Mouse (Mus musculus) embryonic facial prominence, embryonic 15.5 days (tissue): ENCODE results near the gene Rnase12. TPM values are rescaled to one million over a fixed set of nuclear protein-coding genes. Genes with fewer than 3 reads are reported as not detected.
"Not testable (repeated sequence)": the region's sequence is repeated elsewhere in the genome, so short reads cannot be mapped to it uniquely, and the experiment has no call there.

Experiments
- ATAC-seq: fragments of 200-750 bp; cut with Nextera tagmentation; 2 replicates; pipeline ENCODE4 v1.8.0; 2017; ENCODE audit warnings: low read depth, moderate TSS enrichment; ENCODE audit not compliant: insufficient number of reproducible peaks, low FRiP score, low TSS enrichment
- H3K27ac ChIP-seq: fragments of 300-500 bp; sonication (generic); replicated peaks from 2 replicates; pipeline ENCODE4 v1.5.1; 2015; ENCODE audit warnings: mild to moderate bottlenecking, inconsistent platforms
- H3K27me3 ChIP-seq: fragments of 300-500 bp; sonication (generic); 2 replicates; pipeline ENCODE4 v1.6.1; 2015; ENCODE audit warnings: inconsistent platforms
- H3K36me3 ChIP-seq: fragments of 300-500 bp; sonication (generic); 2 replicates; pipeline ENCODE4 v1.6.1; 2015; ENCODE audit warnings: mild to moderate bottlenecking, inconsistent platforms
- H3K4me1 ChIP-seq: fragments of 300-500 bp; sonication (generic); 2 replicates; pipeline ENCODE4 v1.6.1; 2015; ENCODE audit warnings: inconsistent platforms
- H3K4me2 ChIP-seq: fragments of 300-500 bp; sonication (generic); replicated peaks from 2 replicates; pipeline ENCODE4 v1.6.1; 2015; ENCODE audit warnings: mild to moderate bottlenecking, inconsistent platforms
- H3K4me3 ChIP-seq: fragments of 300-500 bp; sonication (generic); replicated peaks from 2 replicates; pipeline ENCODE4 v1.5.1; 2015; ENCODE audit warnings: mild to moderate bottlenecking, inconsistent platforms
- H3K9ac ChIP-seq: fragments of 300-500 bp; sonication (generic); 2 replicates; pipeline ENCODE4 v1.6.1; 2015; ENCODE audit warnings: inconsistent platforms
- H3K9me3 ChIP-seq: fragments of 300-500 bp; sonication (generic); replicated peaks from 2 replicates; pipeline ENCODE4 v1.6.1; 2016; ENCODE audit warnings: inconsistent platforms
- WGBS: fragments of 180-500 bp; shearing (Covaris S2); methylation state at CpG from one replicate; pipeline ENCODE4 v1.1.7; 2015; 5-methylcytosine and 5-hydroxymethylcytosine counted together
- polyA plus RNA-seq: library from polyadenylated mRNA; unstranded; fragments of >200 nt; fragmentation: Nextera tagmentation; extraction: Ambion mirVana; gene quantifications from 2 replicates; pipeline ENCODE4 v1.2.1, GENCODE M21; 2015

Rnase12 gene
- polyA plus RNA-seq: 0.43 and 0.56 TPM in 2 replicates

GRCm38 (mm10) chr14:51057401-51057831 lies at the start of gene Rnase12:
Gene Rnase12, minus strand, starts transcription at chr14:51057661.
- Histone ChIP-seq H3K9ac (no peak within 1 kb of the TSS), H3K27me3 (no peaks in the 10 kb centered on the region), H3K9me3 (no peaks in the 10 kb centered on the region), H3K27ac (no peak within 1 kb of the TSS), H3K4me2 (no peak within 1 kb of the TSS), H3K4me1 (no peaks in the 10 kb centered on the region), H3K4me3 (no peak within 1 kb of the TSS), H3K36me3 (no peaks in the 10 kb centered on the region)
- WGBS: 56% methylated on average over 9 of the region's 9 CpGs
- ATAC-seq: no peak

GRCm38 (mm10) chr14:51106449-51106967 lies 49.0 kb upstream of the Rnase12 start:
- H3K27ac ChIP-seq: no peak overlapping the region
- H3K4me1 ChIP-seq: no peaks in the 10 kb centered on the region
- H3K27me3 ChIP-seq: no peaks in the 10 kb centered on the region
- no peaks in the 10 kb centered on the region for H3K9me3 ChIP-seq
- no peak overlapping the region for H3K9ac ChIP-seq
- H3K36me3 ChIP-seq: no peaks in the 10 kb centered on the region
- no peak overlapping the region for H3K4me2 ChIP-seq
- ATAC-seq: no peak
- H3K4me3 ChIP-seq: no peak overlapping the region

- H3K4me2 ChIP-seq: no peak overlapping the region
- no peak overlapping the region for H3K4me3 ChIP-seq
- no peaks in the 10 kb centered on the region for H3K27me3 ChIP-seq
- ATAC-seq: no peak
- no peaks in the 10 kb centered on the region for H3K4me1 ChIP-seq
- 83% methylated on average over 2 of the region's 2 CpGs for WGBS
- no peaks in the 10 kb centered on the region for H3K36me3 ChIP-seq
- no peak overlapping the region for H3K27ac ChIP-seq
- no peak overlapping the region for H3K9ac ChIP-seq
- no peaks in the 10 kb centered on the region for H3K9me3 ChIP-seq
Measured at GRCm38 (mm10) chr14:51104366-51104765, 46.9 kb upstream of the Rnase12 start.

- no peak for ATAC-seq
- Histone ChIP-seq H3K4me2 (no peak overlapping the region), H3K9ac (no peak overlapping the region), H3K4me3 (no peak overlapping the region), H3K9me3 (no peaks in the 10 kb centered on the region), H3K27ac (no peak overlapping the region), H3K4me1 (no peaks in the 10 kb centered on the region), H3K36me3 (no peaks in the 10 kb centered on the region), H3K27me3 (no peaks in the 10 kb centered on the region)
- 63% methylated on average over 3 of the region's 3 CpGs for WGBS
Measured at GRCm38 (mm10) chr14:51103217-51103616, 45.8 kb upstream of the Rnase12 start.

- ATAC-seq: no peak
- Histone ChIP-seq H3K27me3 (no peaks in the 10 kb centered on the region), H3K9me3 (no peaks in the 10 kb centered on the region), H3K9ac (no peak overlapping the region), H3K4me3 (no peak overlapping the region), H3K4me1 (no peaks in the 10 kb centered on the region), H3K36me3 (no peaks in the 10 kb centered on the region), H3K4me2 (no peak overlapping the region), H3K27ac (no peak overlapping the region)
- WGBS: 59% methylated on average over 9 of the region's 9 CpGs
Measured at GRCm38 (mm10) chr14:51101284-51101683, 43.8 kb upstream of the Rnase12 start.

- Histone ChIP-seq H3K27ac (no peak overlapping the region), H3K4me1 (0 out of 2 replicates have a peak, but pooled peaks cover 3% of the 10 kb centered on the region), H3K27me3 (no peaks in the 10 kb centered on the region), H3K9me3 (no peaks in the 10 kb centered on the region), H3K9ac (no peak overlapping the region), H3K4me2 (no peak overlapping the region), H3K4me3 (no peak overlapping the region), H3K36me3 (no peaks in the 10 kb centered on the region)
- no peak for ATAC-seq
- WGBS: 91% methylated on average over 11 of the region's 11 CpGs
Measured at GRCm38 (mm10) chr14:51098921-51099320, 41.5 kb upstream of the Rnase12 start.

- H3K9ac ChIP-seq, H3K27me3 ChIP-seq, H3K4me1 ChIP-seq, H3K4me2 ChIP-seq, ATAC-seq, H3K36me3 ChIP-seq, H3K9me3 ChIP-seq, H3K4me3 ChIP-seq, H3K27ac ChIP-seq: not testable (repeated sequence)
- 12% methylated on average over 1 of the region's 1 CpGs for WGBS
Measured at GRCm38 (mm10) chr14:51098300-51098699, 40.8 kb upstream of the Rnase12 start.

GRCm38 (mm10) chr14:51095736-51096524 lies 38.5 kb upstream of the Rnase12 start:
- 65% methylated on average over 9 of the region's 9 CpGs for WGBS
- 0 out of 2 replicates have a peak, but pooled peaks cover 9% of the 10 kb centered on the region for H3K4me1 ChIP-seq
- H3K27me3 ChIP-seq: no peaks in the 10 kb centered on the region
- H3K36me3 ChIP-seq: no peaks in the 10 kb centered on the region
- H3K9me3 ChIP-seq: no peaks in the 10 kb centered on the region
- H3K27ac ChIP-seq: no peak overlapping the region
- ATAC-seq: no peak
- H3K4me3 ChIP-seq: no peak overlapping the region
- no peak overlapping the region for H3K4me2 ChIP-seq
- no peak overlapping the region for H3K9ac ChIP-seq

- 66% methylated on average over 9 of the region's 9 CpGs for WGBS
- H3K27me3 ChIP-seq: no peaks in the 10 kb centered on the region
- ATAC-seq: no peak
Measured at GRCm38 (mm10) chr14:51094921-51095320, 37.5 kb upstream of the Rnase12 start.

GRCm38 (mm10) chr14:51094096-51094875 lies 36.8 kb upstream of the Rnase12 start:
- Histone ChIP-seq H3K4me3 (no peak overlapping the region), H3K27ac (0 out of 2 replicates have a peak overlapping the region, but pooled peaks have one; percentile 17), H3K9ac (no peak overlapping the region), H3K36me3 (no peaks in the 10 kb centered on the region), H3K9me3 (no peaks in the 10 kb centered on the region), H3K4me2 (no peak overlapping the region), H3K27me3 (no peaks in the 10 kb centered on the region), H3K4me1 (0 out of 2 replicates have a peak, but pooled peaks cover 9% of the 10 kb centered on the region)
- ATAC-seq: no peak
- 63% methylated on average over 5 of the region's 5 CpGs for WGBS

More at GRCm38 (mm10) chr14:51094921-51095320, 37.5 kb upstream of the Rnase12 start:
- Histone ChIP-seq H3K36me3 (no peaks in the 10 kb centered on the region), H3K4me2 (no peak overlapping the region), H3K27ac (no peak overlapping the region), H3K4me3 (no peak overlapping the region), H3K4me1 (0 out of 2 replicates have a peak, but pooled peaks cover 9% of the 10 kb centered on the region), H3K9ac (no peak overlapping the region), H3K9me3 (no peaks in the 10 kb centered on the region)

GRCm38 (mm10) chr14:51093496-51093895 lies 36.0 kb upstream of the Rnase12 start:
- no peak for ATAC-seq
- H3K27me3 ChIP-seq: no peaks in the 10 kb centered on the region
- no peaks in the 10 kb centered on the region for H3K36me3 ChIP-seq
- no peak overlapping the region for H3K4me2 ChIP-seq
- peaks cover 9% of the 10 kb centered on the region; the same call in 1 of the 2 replicates for H3K4me1 ChIP-seq
- H3K9me3 ChIP-seq: no peaks in the 10 kb centered on the region
- no peak overlapping the region for H3K27ac ChIP-seq
- 19% methylated on average over 3 of the region's 3 CpGs for WGBS
- H3K9ac ChIP-seq: no peak overlapping the region
- no peak overlapping the region for H3K4me3 ChIP-seq
